Mouse (Mus musculus): ENCODE data around the gene Tspan15.

DNA sequence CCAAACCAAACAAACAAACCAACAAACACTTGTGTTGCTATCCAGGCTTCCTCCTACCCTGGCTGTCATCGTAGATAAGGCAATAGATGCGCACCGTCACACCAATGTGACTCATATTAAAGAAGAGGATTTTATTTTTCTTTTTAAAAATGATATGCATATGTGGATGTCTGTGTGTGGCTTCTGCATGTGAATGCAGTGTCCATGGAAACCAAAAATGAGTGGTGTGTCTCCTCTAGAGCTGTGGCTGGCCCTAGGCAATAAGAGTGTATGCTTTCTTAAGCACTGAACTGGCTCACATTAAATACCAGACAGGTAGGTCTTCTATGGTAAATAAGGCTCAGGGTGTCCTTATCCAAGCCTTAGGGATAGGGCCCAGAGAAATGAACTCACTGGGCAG, 7.6 kb upstream of the Tspan15 start:
- TF ChIP-seq CTCF (IDR thresholded peaks at IDR 0.05; ENCODE audit: low read depth, low read length) (no peak), GATA1 (IDR thresholded peaks at IDR 0.05; ENCODE audit: borderline replicate concordance, low read length) (no peak)
